Mouse (Mus musculus): ENCODE data around the gene Tpm4.

GRCm38 (mm10) chr8:72105165-72105564, 29.6 kb upstream of the Tpm4 start:
- TF ChIP-seq CTCF (conservative IDR thresholded peaks at IDR 0.05; ENCODE audit: insufficient read depth, insufficient read length, low read depth, low read length) = peak; percentile 66
- no peak for TF ChIP-seq POLR2A (IDR thresholded peaks at IDR 0.05; ENCODE audit: low read depth, low read length)
